Comparison of ENCODE assay signal across 18 mouse cellular contexts in the genomic region with DNA sequence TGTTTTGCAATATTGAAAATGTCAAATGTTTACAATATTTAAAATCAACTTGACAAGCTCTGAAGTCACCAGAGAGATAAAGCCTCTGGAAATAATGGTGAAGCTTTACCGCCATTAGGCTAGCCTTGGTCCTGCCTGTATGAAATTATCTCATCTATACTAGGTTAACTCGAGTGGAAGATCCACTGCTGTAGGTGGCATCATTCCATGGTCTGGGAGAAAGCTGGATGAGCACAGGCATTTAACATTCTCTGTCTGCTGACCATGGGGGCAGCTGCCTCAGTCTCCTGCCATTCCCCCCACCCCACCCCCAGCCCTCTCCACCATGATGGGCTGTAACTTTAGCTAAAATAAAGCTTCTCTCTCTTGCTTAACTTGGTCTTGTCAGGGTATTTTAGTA.
"Had no signal": no experiment of that assay in that cellular context is flagged by ENCODE, and none has a peak within 500 bp of the region (broad histone marks: within the 10 kb centered on the region; RNA-seq: fewer than 3 reads in every experiment).

No protein-coding gene starts in this region.

- ATAC-seq: liver, postnatal 0 days; lung, postnatal 0 days; midbrain, embryonic 15.5 days had no signal

- H3K9me3 ChIP-seq: liver, embryonic 15.5 days; lung, embryonic 15.5 days; megakaryocyte, embryonic 14.5 days; midbrain, embryonic 12.5 days; midbrain, embryonic 15.5 days; neural tube, embryonic 12.5 days; stomach, embryonic 15.5 days had no signal

- H3K4me3 ChIP-seq: liver, embryonic 15.5 days; lung, embryonic 15.5 days; megakaryocyte, embryonic 14.5 days; midbrain, embryonic 12.5 days; midbrain, embryonic 15.5 days; neural tube, embryonic 12.5 days; stomach, embryonic 15.5 days had no signal

- H3K4me1 ChIP-seq: liver, embryonic 15.5 days; midbrain, embryonic 12.5 days; midbrain, embryonic 15.5 days; neural tube, embryonic 12.5 days had no signal

- H3K4me2 ChIP-seq: liver, embryonic 15.5 days; lung, embryonic 15.5 days; midbrain, embryonic 12.5 days; midbrain, embryonic 15.5 days; neural tube, embryonic 12.5 days; stomach, embryonic 15.5 days had no signal

- H3K27me3 ChIP-seq: liver, embryonic 15.5 days; lung, embryonic 15.5 days; megakaryocyte, embryonic 14.5 days; midbrain, embryonic 12.5 days; midbrain, embryonic 15.5 days; neural tube, embryonic 12.5 days; stomach, embryonic 15.5 days had no signal

- H3K9ac ChIP-seq: liver, embryonic 15.5 days; liver, postnatal 0 days; lung, embryonic 15.5 days; midbrain, embryonic 12.5 days; midbrain, embryonic 15.5 days; neural tube, embryonic 12.5 days; stomach, embryonic 15.5 days had no signal

- H3K36me3 ChIP-seq: liver, embryonic 15.5 days; lung, embryonic 15.5 days; midbrain, embryonic 12.5 days; midbrain, embryonic 15.5 days; neural tube, embryonic 12.5 days had no signal

- DNase-seq: liver, postnatal 0 days; lung, adult 2 months; lung, postnatal 14 days; lung, postnatal 36 days; right cerebral cortex, postnatal 14 days; thymus, adult 2 months; thymus, postnatal 25 days; thymus, postnatal 4 days had no signal

- H3K27ac ChIP-seq: liver, embryonic 15.5 days; lung, embryonic 15.5 days; macrophage; midbrain, embryonic 12.5 days; midbrain, embryonic 15.5 days; neural tube, embryonic 12.5 days; stomach, embryonic 15.5 days; stomach, postnatal 0 days had no signal
